Mouse (Mus musculus) thymus, postnatal 10 days (tissue): Measurements from ENCODE around the gene Sptlc2.

Experiments used
- DNase-seq, 2 experiments: peaks; one replicate each; pipeline ENCODE4 v3.0.0; 2021; ENCODE audit warnings: low spot score in 2 of 2

Gene Sptlc2

DNA sequence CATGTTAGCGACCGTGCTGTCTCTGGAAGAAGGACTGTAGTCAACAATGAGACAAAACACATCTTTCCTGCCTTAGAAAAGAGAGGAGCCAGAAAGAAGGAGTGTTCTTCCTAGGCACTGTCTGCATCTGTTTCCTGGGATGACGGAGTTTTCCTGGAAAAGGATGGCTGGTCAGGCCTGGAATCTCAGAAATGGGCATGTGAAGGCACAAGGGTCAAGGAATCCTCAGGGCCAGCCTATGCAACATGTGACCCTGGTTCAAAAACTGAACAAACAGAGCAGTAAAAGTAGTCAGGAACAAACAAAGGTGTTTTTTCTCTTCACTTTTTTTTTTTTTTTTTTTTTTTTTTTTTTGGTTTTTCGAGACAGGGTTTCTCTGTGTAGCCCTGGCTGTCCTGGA, 9.0 kb upstream of the Sptlc2 start:
- no peak for DNase-seq

GRCm38 (mm10) chr12:87394316-87394715, 6.2 kb upstream of the Sptlc2 start:
- DNase-seq: no peak

DNA sequence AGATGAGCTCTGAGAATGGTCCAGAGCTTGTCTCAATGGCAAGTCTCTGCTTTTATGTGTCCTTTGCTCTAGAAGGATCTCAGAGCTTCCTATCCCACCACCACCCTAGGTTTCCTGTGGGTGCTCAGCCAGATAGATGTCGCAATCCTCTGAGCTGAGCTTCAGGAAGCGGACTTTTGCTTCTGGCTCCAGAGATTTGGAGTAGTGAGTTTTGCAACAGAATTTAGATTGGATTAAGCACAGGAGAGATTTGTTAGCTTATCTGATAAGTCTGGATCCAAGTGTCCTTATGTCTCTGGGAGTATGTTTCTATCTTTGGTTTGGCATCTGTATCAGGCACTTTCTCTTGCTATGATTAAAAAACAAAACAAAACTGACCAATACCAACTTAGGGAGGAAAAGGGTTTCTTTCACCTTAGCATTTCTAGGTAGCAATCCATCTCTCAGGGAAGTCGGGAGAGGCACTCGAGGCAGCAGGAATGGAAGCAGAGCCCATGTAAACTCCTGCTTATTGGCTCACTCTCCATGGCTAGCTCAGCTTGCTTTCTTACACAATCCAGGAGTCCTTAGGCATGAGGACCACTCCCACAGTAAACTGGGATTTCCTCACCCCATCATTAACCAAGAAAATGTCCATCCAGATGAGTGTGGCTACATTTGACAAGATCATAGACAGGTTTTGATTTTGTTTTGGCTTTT, 5.4 kb upstream of the Sptlc2 start:
- no peak for DNase-seq

DNA sequence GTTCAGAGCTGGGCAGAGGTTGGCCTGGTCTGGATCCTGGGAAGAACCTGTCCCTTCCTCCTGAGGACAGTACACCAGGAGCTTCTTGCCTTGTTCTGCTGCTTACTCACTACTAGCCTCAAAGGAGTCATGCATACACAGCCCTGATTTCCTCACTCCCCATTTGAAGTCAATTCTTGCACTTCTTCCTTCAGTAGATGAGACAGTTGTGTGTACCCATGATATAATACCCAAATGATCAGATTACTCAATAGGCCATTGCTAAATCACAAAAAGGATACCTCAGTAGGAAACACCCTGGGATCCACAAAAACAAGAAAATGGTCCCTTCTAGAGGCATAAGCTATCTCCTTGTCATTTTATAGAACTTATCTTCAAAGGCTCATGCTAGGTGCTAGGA, 3.2 kb upstream of the Sptlc2 start:
- no peak for DNase-seq

- no peak for DNase-seq
These were observed 1.1 kb upstream of the Sptlc2 start for GRCm38 (mm10) chr12:87389231-87389630.

GRCm38 (mm10) chr12:87387171-87388121, 709 bp downstream of the Sptlc2 start:
- DNase-seq: peak; percentile 6 to 22

GRCm38 (mm10) chr12:87385051-87385450, 3.1 kb downstream of the Sptlc2 start:
- no peak for DNase-seq

- DNase-seq: no peak
These were observed 6.8 kb downstream of the Sptlc2 start for GRCm38 (mm10) chr12:87381380-87381682.

- no peak for DNase-seq
These were observed 7.4 kb downstream of the Sptlc2 start for GRCm38 (mm10) chr12:87380586-87381379.

- no peak for DNase-seq
These were observed 8.7 kb downstream of the Sptlc2 start for GRCm38 (mm10) chr12:87379496-87379895.

GRCm38 (mm10) chr12:87374159-87374558, 14.0 kb downstream of the Sptlc2 start:
- DNase-seq: no peak

DNA sequence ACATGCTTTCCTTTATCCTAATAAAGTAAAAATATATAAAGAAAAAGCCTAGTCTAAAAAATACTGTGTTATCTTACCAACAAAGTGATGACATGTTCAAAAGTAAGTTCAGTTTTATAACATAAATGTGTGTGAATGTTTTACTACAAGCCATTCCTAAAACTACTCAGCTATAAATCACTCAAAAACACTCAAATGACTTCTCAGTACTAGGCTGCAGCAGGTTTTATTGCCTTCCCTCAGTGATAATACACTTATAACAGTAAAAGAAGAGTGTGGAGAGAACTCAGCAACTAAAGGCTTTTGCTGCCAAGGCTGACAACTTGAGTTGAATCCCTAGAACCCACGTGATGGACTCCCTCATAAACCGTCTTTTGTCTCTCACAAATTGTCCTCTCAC, 18.8 kb downstream of the Sptlc2 start:
- no peak for DNase-seq

GRCm38 (mm10) chr12:87368092-87368491, 20.1 kb downstream of the Sptlc2 start:
- DNase-seq: no peak

DNA sequence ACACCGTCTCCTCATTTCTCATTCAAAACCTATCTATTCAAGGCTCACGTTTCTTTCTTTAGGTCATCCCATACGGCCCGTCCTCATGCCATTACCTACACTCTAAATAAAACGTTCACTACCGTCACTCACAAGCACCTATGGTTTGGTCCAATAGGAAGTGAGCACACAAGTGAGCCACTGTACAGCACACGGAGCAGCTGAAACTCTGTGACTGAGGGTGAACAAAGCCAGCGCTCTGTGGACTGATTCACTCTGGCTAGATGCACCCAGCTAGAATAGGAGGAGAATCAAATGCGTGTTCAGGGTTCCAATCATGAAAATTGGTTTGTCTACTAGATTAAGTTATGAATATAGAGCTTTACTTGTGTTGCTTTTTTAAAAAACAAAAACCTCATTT, 22.5 kb downstream of the Sptlc2 start:
- DNase-seq: no peak

- DNase-seq: no peak
These were observed 26.0 kb downstream of the Sptlc2 start for GRCm38 (mm10) chr12:87362111-87362510.

- DNase-seq: no peak
These were observed 40.1 kb downstream of the Sptlc2 start for GRCm38 (mm10) chr12:87348029-87348428.

DNA sequence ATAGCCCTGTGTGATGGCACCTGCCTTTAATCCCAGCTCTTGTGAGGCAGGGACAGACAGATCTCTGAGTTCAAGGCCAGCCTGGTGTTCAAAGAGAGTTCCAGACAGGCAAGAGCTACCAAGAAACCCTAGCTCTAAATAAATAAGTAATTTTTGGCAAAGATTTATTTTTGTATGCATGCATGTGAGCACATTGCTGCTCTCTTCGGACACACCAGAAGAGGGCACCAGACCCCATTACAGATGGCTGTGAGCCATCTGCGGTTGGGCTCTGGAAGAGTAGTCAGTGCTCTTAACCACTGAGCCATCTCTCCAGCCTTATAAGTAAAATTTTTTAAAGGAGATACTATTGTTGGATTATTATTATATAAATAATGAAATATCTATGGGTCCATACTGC, 40.6 kb downstream of the Sptlc2 start:
- DNase-seq: no peak

GRCm38 (mm10) chr12:87343084-87343605, 45.0 kb downstream of the Sptlc2 start:
- DNase-seq: no peak

GRCm38 (mm10) chr12:87338082-87338481, 50.1 kb downstream of the Sptlc2 start:
- DNase-seq: no peak

DNA sequence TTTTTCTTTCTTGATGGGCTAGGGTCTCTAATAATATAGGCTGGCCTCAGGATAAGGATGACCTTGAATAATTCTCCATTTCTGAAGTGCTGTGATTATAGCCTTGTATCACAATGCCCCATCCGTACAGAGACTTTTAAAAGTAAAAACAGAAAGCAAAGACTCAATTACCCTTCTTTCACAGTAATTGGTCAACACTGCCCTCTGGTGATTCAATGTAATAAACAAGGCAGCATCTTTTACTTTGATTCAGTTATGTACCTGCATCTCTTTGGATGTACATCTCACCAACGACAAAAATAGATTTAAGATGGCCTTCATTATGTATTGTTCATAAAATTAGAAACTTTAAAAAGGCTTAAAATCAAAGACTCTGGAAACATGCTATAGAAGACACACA, 53.3 kb downstream of the Sptlc2 start:
- DNase-seq: peak in 1 of 2 experiments; percentile 7

DNA sequence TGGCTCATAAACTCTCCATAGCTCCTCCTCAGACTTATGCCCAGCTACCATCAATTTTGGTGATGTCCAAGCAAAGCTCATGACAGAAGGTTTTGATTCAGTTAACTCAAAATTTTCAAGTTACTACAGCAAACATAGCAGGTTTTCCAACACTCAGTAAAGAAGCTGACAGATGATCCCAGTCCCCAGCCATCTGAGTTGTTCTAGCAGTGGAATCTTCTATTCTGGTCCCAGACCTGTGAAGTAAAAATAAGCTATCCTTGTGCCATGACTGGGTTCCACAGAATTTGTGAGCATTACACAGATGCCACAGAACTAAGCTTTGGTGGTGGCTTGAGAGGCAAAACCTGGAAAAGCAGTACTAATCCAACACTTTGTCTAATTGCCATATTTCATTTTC, 54.4 kb downstream of the Sptlc2 start:
- no peak for DNase-seq

DNA sequence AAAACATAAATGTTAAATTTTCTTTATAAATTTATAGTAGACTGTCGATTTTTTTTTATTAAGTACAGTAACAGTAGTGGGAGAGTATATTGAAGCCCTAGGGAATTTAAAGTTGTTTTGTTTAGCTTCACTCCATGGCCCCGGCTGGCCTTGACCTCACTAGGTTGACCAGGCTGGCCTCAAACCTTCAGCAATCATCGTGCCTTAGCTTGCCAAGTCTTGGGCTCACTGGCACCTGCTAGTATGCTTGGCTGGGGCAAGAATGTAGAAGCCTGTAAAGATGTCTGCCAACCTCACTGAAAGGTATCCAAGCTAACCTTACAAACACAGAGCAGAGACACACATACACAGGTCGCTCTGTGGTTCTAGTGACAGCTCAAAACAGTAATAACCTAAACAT, 55.6 kb downstream of the Sptlc2 start:
- no peak for DNase-seq
